Mouse (Mus musculus) forebrain, embryonic 14.5 days (tissue): ENCODE measurements around the gene U2af1l4. TPM values are rescaled to one million over a fixed set of nuclear protein-coding genes. Genes with fewer than 3 reads are reported as not detected.

Experiments used
- ATAC-seq: fragments of 200-750 bp; cut with Nextera tagmentation; 2 replicates; pipeline ENCODE4 v1.8.0; 2017; ENCODE audit warnings: mild to moderate bottlenecking, moderate library complexity
- DNase-seq: peaks from one replicate; pipeline ENCODE4 v3.0.0-alpha.2; 2015; ENCODE audit warnings: low spot score
- H3K27ac ChIP-seq: fragments of 300-500 bp; sonication (generic); 2 replicates; pipeline ENCODE4 v1.5.1; 2014; ENCODE audit warnings: low read depth, mild to moderate bottlenecking, control low read depth, low read length, moderate library complexity
- H3K27me3 ChIP-seq: fragments of 300-500 bp; sonication (generic); replicated peaks from 2 replicates; pipeline ENCODE4 v1.6.1; 2014; ENCODE audit warnings: low read length, control low read depth, mixed read lengths; ENCODE audit not compliant: control insufficient read depth, insufficient read depth
- H3K36me3 ChIP-seq: fragments of 300-500 bp; sonication (generic); 2 replicates; pipeline ENCODE4 v1.6.1; 2014; ENCODE audit warnings: low read length, control low read depth; ENCODE audit not compliant: control insufficient read depth, insufficient read depth
- H3K4me1 ChIP-seq: fragments of 300-500 bp; sonication (generic); 2 replicates; pipeline ENCODE4 v1.6.1; 2014; ENCODE audit warnings: antibody characterized with exemption, low read length, control low read depth; ENCODE audit not compliant: control insufficient read depth, insufficient read depth
- H3K4me2 ChIP-seq: fragments of 300-500 bp; sonication (generic); 2 replicates; pipeline ENCODE4 v1.6.1; 2014; ENCODE audit warnings: mild to moderate bottlenecking, control low read depth, low read length
- H3K4me3 ChIP-seq: fragments of 300-500 bp; sonication (generic); 2 replicates; pipeline ENCODE4 v1.5.1; 2014; ENCODE audit warnings: low read depth, low read length, control low read depth
- H3K9ac ChIP-seq: fragments of 300-500 bp; sonication (generic); 2 replicates; pipeline ENCODE4 v1.6.1; 2014; ENCODE audit warnings: mild to moderate bottlenecking, low read length, control low read depth, moderate library complexity
- H3K9me3 ChIP-seq: fragments of 300-500 bp; sonication (generic); replicated peaks from 2 replicates; pipeline ENCODE4 v1.6.1; 2016; ENCODE audit warnings: low read length, control low read depth, mixed read lengths; ENCODE audit not compliant: control insufficient read depth
- WGBS: fragments of 180-500 bp; shearing (Covaris S2); extraction: QIAGEN DNeasy Blood & Tissue Kit; methylation state at CpG from one replicate; pipeline ENCODE4 v1.1.7; 2014; 5-methylcytosine and 5-hydroxymethylcytosine counted together
- polyA plus RNA-seq: library from polyadenylated mRNA; unstranded; fragments of >200 nt; fragmentation: Nextera tagmentation; extraction: Ambion mirVana; gene quantifications from 2 replicates; pipeline ENCODE4 v1.2.1, GENCODE M21; 2014

The U2af1l4 gene
- polyA plus RNA-seq = 132 and 135 TPM in 2 replicates

GRCm38 (mm10) chr7:30563117-30563905 lies at the start of gene U2af1l4, which contains the start of the genes Gm49396 and Psenen:
Gene U2af1l4, plus strand, starts transcription at chr7:30563301.
Gene Gm49396, plus strand, starts transcription at chr7:30563344.
Gene Psenen, minus strand, starts transcription at chr7:30563627.
- Histone ChIP-seq H3K27me3 (no peaks in the 10 kb centered on the region), H3K27ac (peak within 1 kb of the TSS; percentile 91), H3K4me3 (peak within 1 kb of the TSS; percentile 76), H3K4me1 (peaks cover 11% of the 10 kb centered on the region), H3K9ac (peak within 1 kb of the TSS; percentile 76), H3K4me2 (peak within 1 kb of the TSS; percentile 79), H3K9me3 (no peaks in the 10 kb centered on the region), H3K36me3 (peaks cover 40% of the 10 kb centered on the region)
- DNase-seq (peak; percentile 100), ATAC-seq (peak; percentile 90)
- under 1% methylated on average over 45 of the region's 45 CpGs for WGBS

GRCm38 (mm10) chr7:30515003-30515760 lies 47.9 kb upstream of the U2af1l4 start:
- H3K36me3 ChIP-seq = no peaks in the 10 kb centered on the region
- 57% methylated on average over 24 of the region's 24 CpGs for WGBS
- no peaks in the 10 kb centered on the region for H3K4me1 ChIP-seq
- no peaks in the 10 kb centered on the region for H3K9me3 ChIP-seq
- no peak for DNase-seq
- H3K27me3 ChIP-seq = no peaks in the 10 kb centered on the region
- H3K9ac ChIP-seq = no peak overlapping the region
- H3K27ac ChIP-seq = no peak overlapping the region
- H3K4me3 ChIP-seq = no peak overlapping the region
- no peak overlapping the region for H3K4me2 ChIP-seq
- no peak for ATAC-seq

- DNase-seq = no peak
- H3K36me3 ChIP-seq = peaks cover 14% of the 10 kb centered on the region
- no peaks in the 10 kb centered on the region for H3K9me3 ChIP-seq
- no peaks in the 10 kb centered on the region for H3K4me1 ChIP-seq
- no peak for ATAC-seq
- no peaks in the 10 kb centered on the region for H3K27me3 ChIP-seq
- no peak overlapping the region for H3K4me3 ChIP-seq
- H3K4me2 ChIP-seq = no peak overlapping the region
- no peak overlapping the region for H3K9ac ChIP-seq
- no peak overlapping the region for H3K27ac ChIP-seq
- 39% methylated on average over 8 of the region's 8 CpGs for WGBS
Measured at GRCm38 (mm10) chr7:30518325-30518724, 44.8 kb upstream of the U2af1l4 start.

- Histone ChIP-seq H3K4me2 (no peak overlapping the region), H3K4me1 (no peaks in the 10 kb centered on the region), H3K27me3 (no peaks in the 10 kb centered on the region), H3K9ac (no peak overlapping the region), H3K4me3 (no peak overlapping the region), H3K9me3 (no peaks in the 10 kb centered on the region), H3K27ac (no peak overlapping the region), H3K36me3 (peaks cover 35% of the 10 kb centered on the region)
- 0 out of 2 replicates have a peak, but pooled peaks have one; percentile 33 for ATAC-seq
- peak; percentile 33 for DNase-seq
- WGBS = 59% methylated on average over 4 of the region's 4 CpGs
Measured at GRCm38 (mm10) chr7:30520396-30520795, 42.7 kb upstream of the U2af1l4 start.

- Histone ChIP-seq H3K36me3 (peaks cover 39% of the 10 kb centered on the region), H3K9ac (no peak overlapping the region), H3K4me2 (no peak overlapping the region), H3K4me1 (no peaks in the 10 kb centered on the region), H3K4me3 (no peak overlapping the region), H3K27ac (0 out of 2 replicates have a peak overlapping the region, but pooled peaks have one; percentile 39), H3K27me3 (no peaks in the 10 kb centered on the region), H3K9me3 (no peaks in the 10 kb centered on the region)
- 0 out of 2 replicates have a peak, but pooled peaks have one; percentile 10 for ATAC-seq
- 78% methylated on average over 5 of the region's 5 CpGs for WGBS
- no peak for DNase-seq
Measured at GRCm38 (mm10) chr7:30520856-30521255, 42.2 kb upstream of the U2af1l4 start.

GRCm38 (mm10) chr7:30522871-30523270 lies 40.2 kb upstream of the U2af1l4 start:
- Histone ChIP-seq H3K4me2 (no peak overlapping the region), H3K9me3 (no peaks in the 10 kb centered on the region), H3K36me3 (peaks cover 59% of the 10 kb centered on the region), H3K9ac (no peak overlapping the region), H3K27me3 (no peaks in the 10 kb centered on the region), H3K4me3 (no peak overlapping the region), H3K4me1 (no peaks in the 10 kb centered on the region), H3K27ac (no peak overlapping the region)
- ATAC-seq (no peak), DNase-seq (no peak)
- 87% methylated on average over 10 of the region's 10 CpGs for WGBS

- Histone ChIP-seq H3K4me1 (no peaks in the 10 kb centered on the region), H3K9me3 (no peaks in the 10 kb centered on the region), H3K36me3 (peaks cover 76% of the 10 kb centered on the region), H3K4me3 (no peak overlapping the region), H3K4me2 (no peak overlapping the region), H3K27me3 (no peaks in the 10 kb centered on the region), H3K27ac (no peak overlapping the region), H3K9ac (no peak overlapping the region)
- ATAC-seq (no peak), DNase-seq (no peak)
- WGBS = 82% methylated on average over 6 of the region's 6 CpGs
Measured at GRCm38 (mm10) chr7:30524487-30524886, 38.6 kb upstream of the U2af1l4 start.

- ATAC-seq = no peak
- Histone ChIP-seq H3K4me2 (no peak overlapping the region), H3K27me3 (no peaks in the 10 kb centered on the region), H3K9me3 (no peaks in the 10 kb centered on the region), H3K36me3 (peaks cover 90% of the 10 kb centered on the region), H3K27ac (0 out of 2 replicates have a peak overlapping the region, but pooled peaks have one; percentile 0), H3K4me1 (no peaks in the 10 kb centered on the region), H3K9ac (no peak overlapping the region), H3K4me3 (no peak overlapping the region)
- WGBS = 34% methylated on average over 10 of the region's 10 CpGs
- no peak for DNase-seq
Measured at GRCm38 (mm10) chr7:30525954-30526353, 37.1 kb upstream of the U2af1l4 start.
